Mouse (Mus musculus) myocyte (in vitro differentiated cells): ENCODE measurements around the gene Cuedc1.

Experiments used
- CEBPB ChIP-seq: IDR thresholded peaks from 2 replicates; pipeline ENCODE4 v1.6.1; 2011; ENCODE audit warnings: mild to moderate bottlenecking, moderate library complexity; ENCODE audit not compliant: poor library complexity, insufficient read depth, severe bottlenecking
- E2F4 ChIP-seq: IDR thresholded peaks from one replicate; pipeline ENCODE4 v1.6.1; 2011; ENCODE audit warnings: mild to moderate bottlenecking, control low read depth, moderate library complexity; ENCODE audit not compliant: insufficient read depth
- MAX ChIP-seq: IDR thresholded peaks from one replicate; pipeline ENCODE4 v1.6.1; 2011; ENCODE audit warnings: low read depth, mild to moderate bottlenecking, control low read depth
- MYOD1 ChIP-seq, 3 experiments: IDR thresholded peaks; one replicate each; pipeline ENCODE4 v1.6.1; 2011; ENCODE audit warnings: control low read depth in 2 of 3, low read depth in 2 of 3, mild to moderate bottlenecking in 2 of 3, moderate library complexity in 1 of 3; ENCODE audit not compliant: insufficient read length in 2 of 3, control insufficient read depth in 1 of 3
- MYOG ChIP-seq, 3 experiments: IDR thresholded peaks; one replicate each; pipeline ENCODE4 v1.6.1; 2011; ENCODE audit warnings: control low read depth in 2 of 3, low read depth in 2 of 3, mild to moderate bottlenecking in 2 of 3; ENCODE audit not compliant: insufficient read length in 2 of 3, control insufficient read depth in 1 of 3, insufficient read depth in 1 of 3
- POLR2A ChIP-seq: IDR thresholded peaks from one replicate; pipeline ENCODE4 v1.6.1; 2011; ENCODE audit warnings: low read depth, mild to moderate bottlenecking, control low read depth, moderate library complexity; ENCODE audit not compliant: insufficient read length
- POLR2AphosphoS2 ChIP-seq: IDR thresholded peaks from one replicate; pipeline ENCODE4 v1.6.1; 2011; ENCODE audit warnings: low read depth, control low read depth; ENCODE audit not compliant: insufficient read length
- REST ChIP-seq: IDR thresholded peaks from one replicate; pipeline ENCODE4 v1.6.1; 2011; ENCODE audit warnings: mild to moderate bottlenecking, control low read depth, moderate library complexity; ENCODE audit not compliant: insufficient read depth, insufficient read length
- TCF12 ChIP-seq: IDR thresholded peaks from one replicate; pipeline ENCODE4 v1.6.1; 2011; ENCODE audit warnings: mild to moderate bottlenecking, control low read depth; ENCODE audit not compliant: poor library complexity, insufficient read depth, severe bottlenecking
- TCF3 ChIP-seq: IDR thresholded peaks from one replicate; pipeline ENCODE4 v1.6.1; 2011; ENCODE audit warnings: low read depth, control low read depth; ENCODE audit not compliant: insufficient read length
- USF1 ChIP-seq: IDR thresholded peaks from one replicate; pipeline ENCODE4 v1.6.1; 2011; ENCODE audit warnings: low read depth, mild to moderate bottlenecking, control low read depth, moderate library complexity

- TF ChIP-seq MAX, result no peak
- TF ChIP-seq POLR2AphosphoS2, result no peak
- no peak for TF ChIP-seq E2F4
- TF ChIP-seq POLR2A, result no peak
- TF ChIP-seq TCF12, result no peak
- TF ChIP-seq REST, result no peak
- no peak for TF ChIP-seq USF1
- TF ChIP-seq CEBPB, result no peak
- no peak for TF ChIP-seq MYOG (IDR thresholded peaks at IDR 0.05; ENCODE audit: control insufficient read depth in 1 of 3, insufficient read depth in 1 of 3, insufficient read length in 2 of 3, low read depth in 2 of 3)
- no peak for TF ChIP-seq MYOD1 (IDR thresholded peaks at IDR 0.05; ENCODE audit: control insufficient read depth in 1 of 3, insufficient read length in 2 of 3, low read depth in 2 of 3)
- TF ChIP-seq TCF3, result no peak
These were observed 90.8 kb downstream of the Cuedc1 start for GRCm38 (mm10) chr11:88188635-88189034.
